Mouse (Mus musculus): ENCODE measurements around the gene Cinp.

DNA sequence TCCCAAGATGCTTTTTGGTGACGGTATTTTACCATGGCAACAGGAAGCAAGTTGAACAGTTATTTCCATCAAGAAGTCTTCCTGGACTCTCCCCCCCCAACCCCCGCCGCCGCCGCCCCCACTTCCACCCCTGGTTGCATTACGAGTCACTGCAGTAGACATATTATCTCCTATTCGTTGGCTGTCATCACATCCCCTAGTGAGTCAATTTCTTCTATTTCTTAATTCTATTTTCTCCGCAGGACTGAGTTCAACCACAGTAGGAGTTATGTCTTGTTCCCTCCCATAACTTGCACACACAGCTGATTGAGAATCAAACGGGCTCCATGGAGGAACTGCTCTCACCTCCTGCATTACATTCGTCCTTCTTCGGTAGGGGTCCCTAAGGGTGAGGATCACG lies 839 bp downstream of the Cinp start:
- TF ChIP-seq POLR2AphosphoS2 (IDR thresholded peaks at IDR 0.05; ENCODE audit: insufficient read length, low read depth) (no peak), POLR2A (IDR thresholded peaks at IDR 0.05; ENCODE audit: insufficient read length, low read depth) (no peak), E2F4 (IDR thresholded peaks at IDR 0.05; ENCODE audit: insufficient read depth) (no peak)

All from myocyte (in vitro differentiated cells).